ENCODE assay signal across 9 mouse cellular contexts in the genomic region with DNA sequence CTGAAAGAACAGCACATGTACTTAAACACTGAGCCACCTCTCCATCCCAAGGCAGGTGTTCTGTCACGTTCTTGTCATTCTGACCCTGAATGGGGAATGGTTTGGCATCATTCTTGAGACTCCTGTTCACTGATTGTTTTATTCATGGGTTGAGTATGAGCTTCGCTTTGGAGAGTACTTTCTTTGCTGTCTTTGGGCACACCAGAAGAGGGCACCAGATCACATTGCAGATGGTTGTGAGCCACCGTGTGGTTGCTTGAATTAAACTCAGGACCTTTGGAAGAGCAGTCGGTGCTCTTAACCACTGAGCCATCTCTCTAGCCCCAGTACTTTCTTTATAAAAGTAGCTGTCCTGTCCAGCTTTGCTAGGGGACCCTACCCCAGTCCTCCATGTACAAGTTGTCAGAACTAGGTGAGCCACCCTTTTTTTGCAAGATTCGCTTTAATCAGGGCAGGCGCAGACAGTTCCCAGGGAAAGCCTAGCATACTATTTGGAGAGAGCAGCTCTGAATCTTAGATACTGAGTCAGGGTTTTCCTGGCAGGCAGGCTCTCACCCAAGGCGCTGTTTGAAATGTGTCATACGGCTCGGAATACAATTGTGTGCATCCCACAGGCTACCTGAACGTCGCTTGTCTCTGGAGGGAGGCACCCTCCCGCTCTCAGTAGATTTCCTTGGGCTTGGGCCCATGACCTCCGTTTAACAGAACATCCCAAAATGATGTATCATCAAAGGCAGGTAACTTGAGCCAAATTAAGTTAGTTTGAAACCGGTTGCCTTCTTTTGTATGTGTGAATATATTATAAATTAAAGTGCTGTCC.
A peak's percentile ranks its signal among the peaks of the same experiment; 100 is the strongest.
DNase-seq lines count a peak whose midpoint lies in the region; ATAC-seq and TF ChIP-seq lines count a peak whose summit lies in the region.
"Had no signal": no experiment of that assay in that cellular context is flagged by ENCODE, and none has a peak within 500 bp of the region (broad histone marks: within the 10 kb centered on the region; RNA-seq: fewer than 3 reads in every experiment).

No protein-coding gene starts in this region.

- no peaks in the 10 kb centered on the region for H3K9me3 ChIP-seq in lung, embryonic 14.5 days (ENCODE audit: low read depth, low read length)
- H3K9me3 ChIP-seq in forebrain, embryonic 15.5 days: no peaks in the 10 kb centered on the region
- no peaks in the 10 kb centered on the region for H3K9me3 ChIP-seq in midbrain, embryonic 13.5 days

- no peaks in the 10 kb centered on the region for H3K27me3 ChIP-seq in lung, embryonic 14.5 days (ENCODE audit: insufficient read depth, low read length)
- no peaks in the 10 kb centered on the region for H3K27me3 ChIP-seq in forebrain, embryonic 15.5 days
- no peaks in the 10 kb centered on the region for H3K27me3 ChIP-seq in midbrain, embryonic 13.5 days

- no peak overlapping the region for H3K9ac ChIP-seq in lung, embryonic 14.5 days
- H3K9ac ChIP-seq in forebrain, embryonic 15.5 days (replicated peaks): no peak overlapping the region
- H3K9ac ChIP-seq in midbrain, embryonic 13.5 days (replicated peaks): no peak overlapping the region

- no peaks in the 10 kb centered on the region for H3K36me3 ChIP-seq in lung, embryonic 14.5 days (ENCODE audit: insufficient read depth)
- H3K36me3 ChIP-seq in forebrain, embryonic 15.5 days: no peaks in the 10 kb centered on the region
- no peaks in the 10 kb centered on the region for H3K36me3 ChIP-seq in midbrain, embryonic 13.5 days

- H3K4me1 ChIP-seq in lung, embryonic 14.5 days (ENCODE audit: insufficient read depth): no peaks in the 10 kb centered on the region
- H3K4me1 ChIP-seq in forebrain, embryonic 15.5 days: peaks cover 4% of the 10 kb centered on the region; the same call in 1 of the 2 replicates
- H3K4me1 ChIP-seq in midbrain, embryonic 13.5 days (replicated peaks): 0 out of 2 replicates have a peak, but pooled peaks cover 2% of the 10 kb centered on the region

- peak; percentile 37 for DNase-seq in lung, embryonic 14.5 days
- no peak for DNase-seq in lung, postnatal 4 days
- DNase-seq in cerebellum, adult 8-10 months: peak; percentile 50
- DNase-seq in lung, postnatal 14 days: no peak

- H3K27ac ChIP-seq in lung, embryonic 14.5 days (ENCODE audit: low read depth): no peak overlapping the region
- no peak overlapping the region for H3K27ac ChIP-seq in forebrain, embryonic 15.5 days (replicated peaks)
- H3K27ac ChIP-seq in midbrain, embryonic 13.5 days: no peak overlapping the region

- H3K4me3 ChIP-seq in lung, embryonic 14.5 days (ENCODE audit: low read depth, low read length): no peak overlapping the region
- 0 out of 2 replicates have a peak overlapping the region, but pooled peaks have one; percentile 10 for H3K4me3 ChIP-seq in forebrain, embryonic 15.5 days
- H3K4me3 ChIP-seq in midbrain, embryonic 13.5 days (replicated peaks): no peak overlapping the region
- H3K4me3 ChIP-seq: erythroblast, embryonic 14.5 days had no signal

- ATAC-seq in lung, embryonic 14.5 days (ENCODE audit: insufficient read depth): peak; percentile 35
- peak; percentile 42 for ATAC-seq in forebrain, embryonic 15.5 days (replicated peaks)
- peak; percentile 70 for ATAC-seq in midbrain, embryonic 13.5 days
- ATAC-seq in megakaryocyte-erythroid progenitor cell, adult 5-6 weeks (replicated peaks; ENCODE audit: low FRiP score, low TSS enrichment, poor library complexity, severe bottlenecking): no peak
- ATAC-seq in inflammation-experienced regulatory T-cells, adult 6 months: no peak

- WGBS in lung, embryonic 14.5 days: 22% methylated on average over 14 of the region's 14 CpGs
- WGBS in forebrain, embryonic 15.5 days: 19% methylated on average over 14 of the region's 14 CpGs
- WGBS in midbrain, embryonic 13.5 days: 20% methylated on average over 14 of the region's 14 CpGs

- TF ChIP-seq CTCF in lung, embryonic 14.5 days (IDR thresholded peaks at IDR 0.05; ENCODE audit: low read depth): peak; percentile 52

- peak overlapping the region; percentile 40; the same call in 1 of the 2 replicates for H3K4me2 ChIP-seq in lung, embryonic 14.5 days
- H3K4me2 ChIP-seq in forebrain, embryonic 15.5 days (replicated peaks): peak overlapping the region; percentile 30
- H3K4me2 ChIP-seq in midbrain, embryonic 13.5 days (replicated peaks): peak overlapping the region; percentile 37

Comparison
In these comparisons a context has a peak if more than half of its experiments do, and no peak if none do; other contexts are left out.
1. DNase-seq: peak in lung, embryonic 14.5 days (single experiment) and cerebellum, adult 8-10 months (single experiment); none in lung, postnatal 4 days (0 of 2) and lung, postnatal 14 days (single experiment).
2. ATAC-seq: peak in lung, embryonic 14.5 days (single experiment), forebrain, embryonic 15.5 days (single experiment) and midbrain, embryonic 13.5 days (single experiment); none in megakaryocyte-erythroid progenitor cell, adult 5-6 weeks (single experiment) and inflammation-experienced regulatory T-cells, adult 6 months (single experiment).
3. Peak in every context shown above with its lines, with median percentiles within 50 percentile points of each other: H3K4me2 ChIP-seq.